Mouse (Mus musculus) heart, adult 2 months (tissue): Measurements from ENCODE around the gene Vmn1r21.

Source experiments
- CTCF ChIP-seq: fragments of 200-600 bp; IDR thresholded peaks from 2 replicates; pipeline ENCODE4 v1.8.1; 2022; ENCODE audit warnings: antibody characterized with exemption, mild to moderate bottlenecking, moderate library complexity
- EP300 ChIP-seq: fragments of 200-500 bp; IDR thresholded peaks from 2 replicates; pipeline ENCODE4 v1.6.1; 2011; ENCODE audit warnings: low read depth, low read length, control low read depth; ENCODE audit not compliant: insufficient read depth
- POLR2A ChIP-seq: fragments of 200-500 bp; IDR thresholded peaks from 2 replicates; pipeline ENCODE4 v1.6.1; 2011; ENCODE audit warnings: mild to moderate bottlenecking, low read depth, low read length, control low read depth; ENCODE audit not compliant: insufficient read depth

GRCm38 (mm10) chr6:57795835-57796234, 54.3 kb downstream of the Vmn1r21 start:
- TF ChIP-seq CTCF (no peak), POLR2A (no peak), EP300 (no peak)
